Mouse (Mus musculus) CH12.LX (cell line): ENCODE measurements around the gene Tatdn2. TPM values are rescaled to one million over a fixed set of nuclear protein-coding genes. Genes with fewer than 3 reads are reported as not detected.

ENCODE experiments used
- DNase-seq: peaks from one replicate; pipeline ENCODE4 v3.0.0-alpha.2; 2013; ENCODE audit errors: extremely low read depth
- H3K27ac ChIP-seq: 2 replicates; pipeline ENCODE4 v1.5.1; 2012; ENCODE audit warnings: low read depth, mild to moderate bottlenecking, control low read depth, moderate library complexity; ENCODE audit not compliant: insufficient read depth
- H3K27me3 ChIP-seq: replicated peaks from 2 replicates; pipeline ENCODE3; 2012; ENCODE audit warnings: inconsistent platforms
- H3K36me3 ChIP-seq, 2 experiments: replicated peaks in 1 of 2; 2 replicates each; pipeline versions ENCODE3 to v1.6.1; 2012; ENCODE audit warnings: inconsistent platforms in 1 of 2, low read length in 1 of 2, mild to moderate bottlenecking in 1 of 2, mixed read lengths in 1 of 2, moderate library complexity in 1 of 2; ENCODE audit not compliant: control insufficient read depth in 1 of 2, insufficient read depth in 1 of 2
- H3K4me1 ChIP-seq, 2 experiments: 2 replicates each; pipeline ENCODE4 v1.6.1; 2012; ENCODE audit warnings: inconsistent platforms in 1 of 2, moderate library complexity in 1 of 2; ENCODE audit not compliant: insufficient read depth in 2 of 2, control insufficient read depth in 1 of 2
- H3K4me2 ChIP-seq: 2 replicates; pipeline ENCODE4 v1.6.1; 2012; ENCODE audit warnings: low read depth, mild to moderate bottlenecking, control low read depth; ENCODE audit not compliant: poor library complexity, insufficient read depth, severe bottlenecking
- H3K4me3 ChIP-seq, 3 experiments: fragments of 150-350 bp in 1 of 3; sonication (generic) in 1 of 3; replicated peaks in 1 of 3; 2 replicates each; pipeline versions ENCODE3 to v1.5.1; 2011 to 2012; ENCODE audit warnings: low read depth in 2 of 3, low read length in 2 of 3, mild to moderate bottlenecking in 2 of 3, moderate library complexity in 2 of 3, control low read depth in 1 of 3, improper control_type of control experiment in 1 of 3, inconsistent platforms in 1 of 3, mixed read lengths in 1 of 3; ENCODE audit not compliant: poor library complexity in 1 of 3
- H3K79me2 ChIP-seq: replicated peaks from 2 replicates; pipeline ENCODE4 v1.6.1; 2012; ENCODE audit warnings: mild to moderate bottlenecking, moderate library complexity; ENCODE audit not compliant: control insufficient read depth, poor library complexity, insufficient read depth, severe bottlenecking; ENCODE audit errors: extremely low read depth
- H3K9ac ChIP-seq: 2 replicates; pipeline ENCODE4 v1.6.1; 2012; ENCODE audit warnings: low read depth, mild to moderate bottlenecking, control low read depth, moderate library complexity; ENCODE audit not compliant: insufficient read depth
- H3K9me3 ChIP-seq: replicated peaks from 2 replicates; pipeline ENCODE3; 2012; ENCODE audit warnings: low read length, inconsistent platforms, mixed read lengths
- BHLHE40 ChIP-seq: IDR thresholded peaks from 2 replicates; pipeline ENCODE4 v1.6.1; 2011; ENCODE audit warnings: mild to moderate bottlenecking, low read depth, low read length, improper control_type of control experiment
- CHD1 ChIP-seq: IDR thresholded peaks from 2 replicates; pipeline ENCODE4 v1.6.1; 2012; ENCODE audit warnings: low read depth, low read length, improper control_type of control experiment, inconsistent platforms
- E2F4 ChIP-seq: IDR thresholded peaks from 2 replicates; pipeline ENCODE4 v1.6.1; 2011; ENCODE audit warnings: low read depth, low read length, improper control_type of control experiment; ENCODE audit not compliant: insufficient replicate concordance
- EP300 ChIP-seq: IDR thresholded peaks from 2 replicates; pipeline ENCODE4 v1.6.1; 2011; ENCODE audit warnings: low read length, improper control_type of control experiment
- ETS1 ChIP-seq: conservative IDR thresholded peaks from 2 replicates; pipeline ENCODE4 v1.6.1; 2012; ENCODE audit warnings: low read depth, mild to moderate bottlenecking, inconsistent platforms, low read length, improper control_type of control experiment, moderate library complexity
- GABPA ChIP-seq: IDR thresholded peaks from 2 replicates; pipeline ENCODE4 v1.6.1; 2012; ENCODE audit warnings: low read depth, low read length, improper control_type of control experiment, inconsistent platforms; ENCODE audit not compliant: insufficient replicate concordance
- IRF4 ChIP-seq: IDR thresholded peaks from 2 replicates; pipeline ENCODE4 v1.6.1; 2014; ENCODE audit warnings: low read depth, mild to moderate bottlenecking, inconsistent platforms, low read length, improper control_type of control experiment
- JUN ChIP-seq: IDR thresholded peaks from 2 replicates; pipeline ENCODE4 v1.6.1; 2011; ENCODE audit warnings: low read depth, mild to moderate bottlenecking, low read length, improper control_type of control experiment, moderate library complexity; ENCODE audit not compliant: insufficient read depth
- MAFK ChIP-seq: IDR thresholded peaks from 2 replicates; pipeline ENCODE4 v1.6.1; 2011; ENCODE audit warnings: low read length, improper control_type of control experiment; ENCODE audit not compliant: insufficient replicate concordance
- MAX ChIP-seq: IDR thresholded peaks from 2 replicates; pipeline ENCODE4 v1.6.1; 2011; ENCODE audit warnings: low read length, improper control_type of control experiment
- MYC ChIP-seq: IDR thresholded peaks from 2 replicates; pipeline ENCODE4 v1.6.1; 2011; ENCODE audit warnings: low read depth, mild to moderate bottlenecking, improper control_type of control experiment, low read length
- RAD21 ChIP-seq: IDR thresholded peaks from 2 replicates; pipeline ENCODE4 v1.6.1; 2011; ENCODE audit warnings: low read depth, mild to moderate bottlenecking, low read length, improper control_type of control experiment, moderate library complexity
- RCOR1 ChIP-seq: conservative IDR thresholded peaks from 2 replicates; pipeline ENCODE4 v1.6.1; 2012; ENCODE audit warnings: low read depth, mild to moderate bottlenecking, inconsistent platforms, low read length, improper control_type of control experiment
- SIN3A ChIP-seq: IDR thresholded peaks from 2 replicates; pipeline ENCODE4 v1.6.1; 2012; ENCODE audit warnings: low read length, improper control_type of control experiment, inconsistent platforms
- SMC3 ChIP-seq: IDR thresholded peaks from 2 replicates; pipeline ENCODE4 v1.6.1; 2011; ENCODE audit warnings: low read depth, low read length, improper control_type of control experiment
- TBP ChIP-seq: conservative IDR thresholded peaks from 2 replicates; pipeline ENCODE4 v1.6.1; 2011; ENCODE audit warnings: low read depth, low read length, improper control_type of control experiment
- TCF12 ChIP-seq: IDR thresholded peaks from 2 replicates; pipeline ENCODE4 v1.6.1; 2014; ENCODE audit warnings: low read depth, mild to moderate bottlenecking, inconsistent platforms, low read length, improper control_type of control experiment
- ZC3H11A ChIP-seq: IDR thresholded peaks from 2 replicates; pipeline ENCODE4 v1.6.1; 2012; ENCODE audit warnings: low read depth, mild to moderate bottlenecking, inconsistent platforms, low read length, improper control_type of control experiment
- ZMIZ1 ChIP-seq: IDR thresholded peaks from 2 replicates; pipeline ENCODE4 v1.6.1; 2012; ENCODE audit warnings: low read depth, mild to moderate bottlenecking, inconsistent platforms, low read length, improper control_type of control experiment
- ZNF384 ChIP-seq: IDR thresholded peaks from 2 replicates; pipeline ENCODE4 v1.6.1; 2012; ENCODE audit warnings: low read depth, low read length, improper control_type of control experiment, inconsistent platforms
- dilution Hi-C: fragments of 300-500 bp; cut with MboI; formaldehyde crosslinking; loops from 2 replicates; pipeline ENCODE4 v1.14.3; 2020; ENCODE audit warnings: low sequenced_read_pairs; ENCODE audit not compliant: extremely low pct_unique_long_range_greater_than_20kb, extremely low pct_ligation_motif_present
- in situ Hi-C: fragments of 300-500 bp; cut with MboI; formaldehyde crosslinking; loops from 3 replicates; pipeline ENCODE4 v1.14.3; 2019; ENCODE audit warnings: low sequenced_read_pairs, low pct_ligation_motif_present, low pct_unique_long_range_greater_than_20kb, mixed read lengths
- polyA plus RNA-seq: library from polyadenylated mRNA; unstranded; fragments of >175 nt; gene quantifications from 2 replicates; pipeline ENCODE4 v1.2.1, GENCODE M21; 2012; ENCODE audit warnings: low read depth; ENCODE audit not compliant: insufficient read length
- total RNA-seq, 2 experiments: library from RNA; depleted of rRNA; stranded (reverse); fragments of 300-350 nt in 1 of 2; fragments of >200 nt in 1 of 2; gene quantifications; 2 replicates each; pipeline ENCODE4 v1.2.3; 2012 to 2014

Tatdn2 gene
- total and polyA plus RNA-seq, 3 experiments: 35.1 to 58.0 (median 35.5) TPM

- peak; percentile 36; the same call in 1 of the 2 replicates for TF ChIP-seq ZC3H11A
These were observed 15.6 kb upstream of the Tatdn2 start (continued) for GRCm38 (mm10) chr6:113681271-113681670.

DNA sequence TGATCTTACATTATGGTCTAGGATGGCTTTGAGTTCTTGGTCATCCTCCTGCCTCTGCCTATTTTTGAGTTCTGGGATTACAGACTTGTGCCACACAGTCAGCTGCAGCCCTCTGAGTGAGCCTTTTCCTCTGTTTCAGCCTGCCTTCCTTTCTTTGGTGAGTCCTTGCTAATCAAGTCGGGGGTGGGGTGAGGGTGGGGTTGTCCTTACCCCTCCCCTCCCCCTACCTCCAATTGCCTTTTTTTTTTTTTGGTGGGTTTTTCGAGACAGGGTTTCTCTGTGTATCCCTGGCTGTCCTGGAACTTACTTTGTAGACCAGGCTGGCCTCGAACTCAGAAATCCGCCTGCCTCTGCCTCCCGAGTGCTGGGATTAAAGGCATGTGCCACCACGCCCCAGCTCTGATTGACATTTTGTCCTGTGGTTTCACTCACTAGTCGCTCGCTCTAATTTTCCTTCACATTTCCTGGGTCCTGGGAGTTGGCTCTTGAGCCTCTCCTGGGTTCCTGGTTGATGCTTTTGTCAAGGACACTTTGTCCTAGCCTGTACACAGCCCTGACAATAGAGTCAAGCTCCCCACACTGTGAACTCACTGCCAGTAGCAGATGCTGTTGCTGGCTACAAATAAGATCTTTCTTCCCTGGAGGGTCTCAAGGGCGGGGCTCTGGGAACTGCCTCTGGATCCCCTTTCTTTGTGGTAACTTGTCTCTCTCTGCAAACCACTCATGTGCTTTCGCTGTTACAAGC, 13.6 kb upstream of the Tatdn2 start:
- peaks cover 83 to 95% of the 10 kb centered on the region in 2 experiments for H3K36me3 ChIP-seq
- in situ Hi-C loops (no loop called here), dilution Hi-C loops (no loop called here)
- peaks cover 3% of the 10 kb centered on the region for H3K79me2 ChIP-seq
- H3K27ac ChIP-seq: no peak overlapping the region
- no peak overlapping the region for H3K9ac ChIP-seq
- DNase-seq: no peak
- H3K9me3 ChIP-seq: no peaks in the 10 kb centered on the region
- TF ChIP-seq TCF12 (no peak), EP300 (no peak), SMC3 (no peak), RCOR1 (no peak), ZNF384 (no peak), E2F4 (no peak), MYC (no peak), ZC3H11A (no peak), IRF4 (no peak), BHLHE40 (no peak), GABPA (no peak), ZMIZ1 (no peak), ETS1 (no peak), TBP (no peak), RAD21 (no peak), MAX (no peak)
- TF ChIP-seq, all 38 proteins: peak for 0
- Histone ChIP-seq H3K4me1 (peaks cover 10 to 34% of the 10 kb centered on the region in 2 experiments), H3K4me2 (no peak overlapping the region), H3K27me3 (no peaks in the 10 kb centered on the region), H3K4me3 (no peak overlapping the region)

- peaks cover 2% of the 10 kb centered on the region; the same call in 1 of the 2 replicates for H3K79me2 ChIP-seq
- no peaks in the 10 kb centered on the region for H3K27me3 ChIP-seq
- no peaks in the 10 kb centered on the region for H3K9me3 ChIP-seq
- H3K4me1 ChIP-seq: peaks cover 5 to 22% of the 10 kb centered on the region in 2 experiments; a peak in 3 of 4 replicates
- DNase-seq: no peak
- in situ Hi-C loops (no loop called here), dilution Hi-C loops (no loop called here)
- TF ChIP-seq CHD1 (no peak), MAFK (no peak), JUN (no peak), EP300 (no peak), SIN3A (no peak)
- no peak overlapping the region for H3K27ac ChIP-seq
- no peak overlapping the region for H3K9ac ChIP-seq
- no peak overlapping the region for H3K4me2 ChIP-seq
- no peak overlapping the region for H3K4me3 ChIP-seq
- H3K36me3 ChIP-seq: peaks cover 77 to 89% of the 10 kb centered on the region in 2 experiments
These were observed 10.2 kb upstream of the Tatdn2 start for GRCm38 (mm10) chr6:113686551-113687125.
